Mouse (Mus musculus): Measurements from ENCODE around the gene Snx10.
A peak's percentile ranks its signal among the peaks of the same experiment; 100 is the strongest.

The Snx10 gene

GRCm38 (mm10) chr6:51533467-51534200, 9.9 kb downstream of the Snx10 start:
- no peak for DNase-seq (ENCODE audit: low spot score in 2 of 2)

GRCm38 (mm10) chr6:51535571-51535970, 11.9 kb downstream of the Snx10 start:
- DNase-seq (ENCODE audit: low spot score in 2 of 2): no peak

- DNase-seq (ENCODE audit: low spot score in 2 of 2): no peak
These were observed 16.8 kb downstream of the Snx10 start for GRCm38 (mm10) chr6:51540525-51540924.

GRCm38 (mm10) chr6:51541422-51541821, 17.7 kb downstream of the Snx10 start:
- DNase-seq (ENCODE audit: low spot score in 2 of 2): no peak

- no peak for DNase-seq (ENCODE audit: low spot score in 2 of 2)
These were observed 18.4 kb downstream of the Snx10 start for GRCm38 (mm10) chr6:51542147-51542546.

GRCm38 (mm10) chr6:51543639-51544117, 20.0 kb downstream of the Snx10 start:
- DNase-seq (ENCODE audit: low spot score in 2 of 2): no peak

GRCm38 (mm10) chr6:51544118-51544681, 20.5 kb downstream of the Snx10 start:
- peak in 1 of 2 experiments; percentile 37 for DNase-seq (ENCODE audit: low spot score in 2 of 2)

- peak in 1 of 2 experiments; percentile 25 for DNase-seq (ENCODE audit: low spot score in 2 of 2)
These were observed 21.6 kb downstream of the Snx10 start for GRCm38 (mm10) chr6:51545219-51545859.

- DNase-seq (ENCODE audit: low spot score in 2 of 2): no peak
These were observed 22.4 kb downstream of the Snx10 start for GRCm38 (mm10) chr6:51546085-51546484.

- DNase-seq (ENCODE audit: low spot score in 2 of 2): no peak
These were observed 25.1 kb downstream of the Snx10 start for GRCm38 (mm10) chr6:51548757-51549156.

- DNase-seq (ENCODE audit: low spot score in 2 of 2): no peak
These were observed 27.6 kb downstream of the Snx10 start for GRCm38 (mm10) chr6:51551267-51551802.

- no peak for DNase-seq (ENCODE audit: low spot score in 2 of 2)
These were observed 32.9 kb downstream of the Snx10 start for GRCm38 (mm10) chr6:51556562-51556961.

GRCm38 (mm10) chr6:51558311-51558710, 34.6 kb downstream of the Snx10 start:
- no peak for DNase-seq (ENCODE audit: low spot score in 2 of 2)

- no peak for DNase-seq (ENCODE audit: low spot score in 2 of 2)
These were observed 43.3 kb downstream of the Snx10 start for GRCm38 (mm10) chr6:51566771-51567680.

GRCm38 (mm10) chr6:51569086-51569485, 45.4 kb downstream of the Snx10 start:
- no peak for DNase-seq (ENCODE audit: low spot score in 2 of 2)

GRCm38 (mm10) chr6:51573136-51573535, 49.4 kb downstream of the Snx10 start:
- no peak for DNase-seq (ENCODE audit: low spot score in 2 of 2)

- DNase-seq (ENCODE audit: low spot score in 2 of 2): no peak
These were observed 50.4 kb downstream of the Snx10 start for GRCm38 (mm10) chr6:51574132-51574531.

- no peak for DNase-seq (ENCODE audit: low spot score in 2 of 2)
These were observed 54.7 kb downstream of the Snx10 start for GRCm38 (mm10) chr6:51578415-51578814.

GRCm38 (mm10) chr6:51580040-51580680, 56.5 kb downstream of the Snx10 start:
- peak; percentile 65 to 81 for DNase-seq (ENCODE audit: low spot score in 2 of 2)

GRCm38 (mm10) chr6:51581418-51581817, 57.7 kb downstream of the Snx10 start:
- DNase-seq (ENCODE audit: low spot score in 2 of 2): no peak

GRCm38 (mm10) chr6:51582051-51582450, 58.4 kb downstream of the Snx10 start:
- no peak for DNase-seq (ENCODE audit: low spot score in 2 of 2)

All from spleen, postnatal 10 days (tissue).